Mouse (Mus musculus) cerebellum, adult 2 months (tissue): ENCODE measurements around the gene Cfap70. TPM values are rescaled to one million over a fixed set of nuclear protein-coding genes. Genes with fewer than 3 reads are reported as not detected.

Experiments used
- DNase-seq, 2 experiments: peaks; one replicate each; pipeline ENCODE4 v3.0.0; 2021
- H3K27ac ChIP-seq: fragments of 200-500 bp; 2 replicates; pipeline ENCODE4 v1.5.1; 2012; ENCODE audit warnings: low read length, control low read depth, inconsistent platforms; ENCODE audit not compliant: insufficient read depth
- H3K27me3 ChIP-seq: fragments of 200-500 bp; 2 replicates; pipeline ENCODE4 v1.6.1; 2012; ENCODE audit warnings: inconsistent platforms, mild to moderate bottlenecking, low read length, moderate library complexity; ENCODE audit not compliant: control insufficient read depth, insufficient read depth
- H3K4me1 ChIP-seq: fragments of 200-500 bp; 2 replicates; pipeline ENCODE4 v1.6.1; 2011; ENCODE audit warnings: low read length; ENCODE audit not compliant: control insufficient read depth, insufficient read depth
- H3K4me3 ChIP-seq: fragments of 200-500 bp; replicated peaks from 2 replicates; pipeline ENCODE3; 2011; ENCODE audit warnings: mild to moderate bottlenecking, low read depth, low read length, control low read depth; ENCODE audit not compliant: insufficient read depth
- CTCF ChIP-seq: fragments of 200-500 bp; IDR thresholded peaks from 2 replicates; pipeline ENCODE4 v1.5.1; 2011; ENCODE audit warnings: low read depth, mild to moderate bottlenecking, control low read depth, low read length, moderate library complexity, borderline replicate concordance; ENCODE audit not compliant: insufficient read depth
- POLR2A ChIP-seq: fragments of 200-500 bp; IDR thresholded peaks from 2 replicates; pipeline ENCODE4 v1.6.1; 2011; ENCODE audit warnings: low read length, control low read depth, borderline replicate concordance; ENCODE audit not compliant: insufficient read depth
- WGBS: fragments of 180-500 bp; shearing (Covaris S2); methylation state at CpG from one replicate; pipeline ENCODE4 v1.1.7; 2018; 5-methylcytosine and 5-hydroxymethylcytosine counted together
- polyA plus RNA-seq: library from polyadenylated mRNA; depleted of rRNA; stranded (reverse); fragments of >200 nt; gene quantifications from 2 replicates; pipeline ENCODE4 v1.2.3, GENCODE M21; 2012

The Cfap70 gene
- polyA plus RNA-seq, 1 experiment, result 0.38 TPM

DNA sequence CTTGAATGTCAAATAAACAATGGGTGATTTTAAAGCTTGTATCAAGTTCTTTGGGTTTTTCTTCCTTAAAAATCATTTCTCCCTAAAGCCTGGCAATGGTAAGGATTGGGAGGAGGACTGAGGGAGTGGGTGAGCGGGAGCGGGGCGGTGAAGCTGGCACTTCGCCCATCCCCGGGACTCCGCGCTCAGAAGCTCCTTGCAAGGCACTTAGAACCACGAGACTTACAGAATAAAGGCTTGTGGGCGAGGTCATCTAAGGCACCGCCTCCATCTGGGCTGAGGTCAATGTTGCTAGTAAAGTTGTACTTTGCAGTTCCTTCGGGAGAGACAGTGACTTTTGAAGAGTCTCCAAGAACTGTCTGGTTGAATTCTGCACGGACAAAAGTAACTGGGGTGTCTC lies 4.8 kb downstream of the Cfap70 start:
- no peaks in the 10 kb centered on the region for H3K27me3 ChIP-seq
- no peak for TF ChIP-seq POLR2A
- no peak for TF ChIP-seq CTCF
- H3K4me1 ChIP-seq, result no peaks in the 10 kb centered on the region
- H3K27ac ChIP-seq, result no peak overlapping the region
- no peak for DNase-seq
- 15% methylated on average over 12 of the region's 12 CpGs for WGBS
- H3K4me3 ChIP-seq, result no peak overlapping the region

DNA sequence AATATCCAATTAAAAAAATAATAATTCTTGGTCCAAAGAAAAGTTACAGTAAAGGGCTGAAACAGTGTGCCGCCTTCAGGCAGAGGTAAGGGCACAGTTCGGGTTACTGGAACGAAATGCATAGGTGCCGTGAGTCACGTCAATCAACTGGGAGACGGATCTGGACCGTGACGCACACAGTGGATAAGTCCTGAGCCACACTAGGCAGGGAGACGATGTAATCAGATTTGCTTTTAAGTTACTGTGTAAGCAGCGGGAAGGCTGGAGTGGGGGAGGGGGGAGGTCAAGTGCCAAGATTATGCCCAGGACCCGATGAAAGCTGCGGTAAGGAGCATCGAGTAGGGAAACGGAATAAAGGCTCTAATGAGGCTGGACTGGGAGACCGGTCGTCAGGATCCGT lies 9.8 kb downstream of the Cfap70 start:
- no peak overlapping the region for H3K27ac ChIP-seq
- DNase-seq, result no peak
- 61% methylated on average over 17 of the region's 17 CpGs for WGBS
- no peaks in the 10 kb centered on the region for H3K27me3 ChIP-seq
- no peaks in the 10 kb centered on the region for H3K4me1 ChIP-seq
- TF ChIP-seq POLR2A (no peak), CTCF (no peak)
- H3K4me3 ChIP-seq, result no peak overlapping the region

- 49% methylated on average over 6 of the region's 6 CpGs for WGBS
- H3K27me3 ChIP-seq, result no peaks in the 10 kb centered on the region
- TF ChIP-seq CTCF (no peak), POLR2A (no peak)
- H3K4me1 ChIP-seq, result no peaks in the 10 kb centered on the region; the same call in 1 of the 2 replicates
- no peak for DNase-seq
- H3K4me3 ChIP-seq, result no peak overlapping the region
- no peak overlapping the region for H3K27ac ChIP-seq
These were observed 15.1 kb downstream of the Cfap70 start for GRCm38 (mm10) chr14:20436976-20437375.

DNA sequence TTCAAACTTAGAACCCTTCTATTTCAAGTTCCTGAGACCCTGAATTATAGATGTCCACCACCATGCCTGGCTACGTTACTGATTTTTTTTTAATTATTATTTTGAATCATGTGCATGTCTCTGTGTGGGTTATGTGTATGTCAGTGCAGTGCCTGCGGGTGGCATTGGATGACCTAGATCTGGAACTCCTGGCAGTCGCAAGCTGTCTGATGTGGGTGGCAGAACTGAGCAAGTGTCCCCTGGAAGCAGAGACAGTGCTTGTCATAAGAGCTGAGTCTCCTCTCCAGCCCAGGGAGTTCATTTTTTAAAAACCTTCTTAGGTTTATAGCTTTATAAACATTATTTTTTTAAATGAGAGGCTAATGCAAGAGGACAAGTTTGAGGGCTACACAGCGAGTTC lies 19.6 kb downstream of the Cfap70 start:
- H3K27me3 ChIP-seq, result no peaks in the 10 kb centered on the region
- peak; percentile 13 to 25 for DNase-seq
- H3K27ac ChIP-seq, result no peak overlapping the region
- 57% methylated on average over 4 of the region's 4 CpGs for WGBS
- TF ChIP-seq POLR2A (no peak), CTCF (no peak)
- no peaks in the 10 kb centered on the region; the same call in 1 of the 2 replicates for H3K4me1 ChIP-seq
- no peak overlapping the region for H3K4me3 ChIP-seq

DNA sequence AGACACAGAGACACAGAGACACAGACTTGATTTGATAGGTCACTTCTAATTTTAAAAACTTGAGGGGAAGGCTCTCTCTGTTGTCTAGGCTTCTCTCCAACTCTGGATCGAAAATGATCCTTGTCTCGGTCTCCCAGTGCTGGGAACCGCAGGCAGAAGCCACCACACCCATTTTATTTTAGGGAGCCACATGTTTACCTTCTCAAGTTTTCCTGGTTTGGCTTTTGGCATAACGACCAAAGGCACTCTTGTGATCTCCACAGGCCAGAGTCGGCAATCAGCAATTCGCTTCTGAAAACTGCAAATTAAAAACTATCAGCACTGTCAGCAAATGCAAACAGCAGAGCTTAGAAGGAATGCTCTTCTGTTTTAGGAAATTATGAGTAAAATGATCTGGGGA lies 20.3 kb downstream of the Cfap70 start:
- 73% methylated on average over 6 of the region's 6 CpGs for whole genome bisulfite sequencing
- no peaks in the 10 kb centered on the region for H3K27me3 ChIP-seq
- TF ChIP-seq CTCF (no peak), POLR2A (no peak)
- no peak overlapping the region for H3K27ac ChIP-seq
- DNase-seq, result no peak
- H3K4me3 ChIP-seq, result no peak overlapping the region
- no peaks in the 10 kb centered on the region; the same call in 1 of the 2 replicates for H3K4me1 ChIP-seq

DNA sequence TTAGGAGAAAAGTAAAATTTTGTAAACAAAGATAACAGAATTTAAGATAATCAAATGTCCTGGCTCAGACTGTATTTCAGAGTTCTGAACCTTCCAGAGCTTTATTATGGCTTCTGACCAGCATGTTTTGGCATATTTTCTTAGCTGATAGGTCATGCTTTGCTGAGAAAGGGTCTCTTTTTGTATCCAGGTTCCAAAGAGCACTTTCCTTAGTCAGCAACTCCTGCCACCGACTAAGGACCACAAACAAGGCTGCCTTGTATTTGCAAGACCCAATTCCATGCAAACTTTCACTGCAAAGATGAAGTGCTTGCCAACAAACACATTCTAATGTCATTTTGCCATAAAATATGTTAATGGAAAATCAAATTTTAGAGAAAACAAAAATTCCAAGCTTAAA lies 22.2 kb downstream of the Cfap70 start:
- Histone ChIP-seq H3K4me3 (no peak overlapping the region), H3K27ac (no peak overlapping the region), H3K27me3 (no peaks in the 10 kb centered on the region), H3K4me1 (no peaks in the 10 kb centered on the region; the same call in 1 of the 2 replicates)
- 54% methylated on average over 1 of the region's 1 CpGs for WGBS
- TF ChIP-seq POLR2A, result no peak
- TF ChIP-seq CTCF, result no peak
- no peak for DNase-seq

DNA sequence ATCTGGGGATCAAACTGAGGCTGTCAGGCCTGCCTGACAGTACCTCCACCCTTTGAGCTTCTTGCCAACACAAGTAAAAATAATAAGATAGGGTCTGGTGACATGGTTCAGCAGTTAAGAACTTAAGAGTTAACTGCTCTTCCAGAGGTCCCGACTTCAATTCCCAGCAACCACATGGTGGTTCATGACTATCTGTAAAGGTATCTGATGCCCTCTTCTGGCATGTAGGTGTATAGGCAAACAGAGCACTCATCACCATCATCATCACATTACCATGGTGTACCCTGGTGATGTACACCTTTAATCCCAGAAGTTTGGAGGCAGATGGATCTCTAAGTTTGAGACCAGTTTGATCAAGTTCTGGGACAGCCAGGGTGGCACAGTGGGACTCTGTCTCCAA lies 23.4 kb downstream of the Cfap70 start:
- TF ChIP-seq POLR2A (no peak), CTCF (no peak)
- 19% methylated on average over 1 of the region's 1 CpGs for WGBS
- no peak overlapping the region for H3K27ac ChIP-seq
- no peaks in the 10 kb centered on the region; the same call in 1 of the 2 replicates for H3K4me1 ChIP-seq
- H3K4me3 ChIP-seq, result no peak overlapping the region
- H3K27me3 ChIP-seq, result no peaks in the 10 kb centered on the region
- no peak for DNase-seq

- Histone ChIP-seq H3K4me1 (no peaks in the 10 kb centered on the region), H3K4me3 (no peak overlapping the region), H3K27ac (no peak overlapping the region), H3K27me3 (no peaks in the 10 kb centered on the region)
- TF ChIP-seq CTCF (no peak), POLR2A (no peak)
- 94% methylated on average over 6 of the region's 6 CpGs for WGBS
- DNase-seq, result no peak
These were observed 29.0 kb downstream of the Cfap70 start for GRCm38 (mm10) chr14:20423046-20423445.

DNA sequence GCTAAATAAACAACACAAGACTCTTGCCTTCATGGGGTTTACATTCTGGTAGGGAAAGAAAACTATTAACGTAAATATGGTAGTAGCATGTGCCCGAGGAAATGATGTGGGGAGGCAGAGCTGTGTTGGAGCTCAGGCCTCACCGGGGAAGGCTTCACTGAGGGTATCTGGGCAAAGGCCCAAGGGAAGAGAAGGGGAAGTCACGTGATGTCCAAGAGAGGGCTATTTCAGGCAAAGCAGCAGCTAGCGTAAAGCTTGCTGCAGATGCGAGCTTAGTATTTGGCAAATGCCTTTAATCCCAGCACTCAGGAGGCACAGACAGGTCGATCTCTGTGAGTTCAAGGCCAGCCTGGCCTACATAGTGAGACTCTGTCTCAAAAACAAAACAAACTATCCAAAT lies 29.8 kb downstream of the Cfap70 start:
- 41% methylated on average over 7 of the region's 7 CpGs for WGBS
- no peak overlapping the region for H3K27ac ChIP-seq
- no peak for DNase-seq
- H3K4me3 ChIP-seq, result no peak overlapping the region
- no peak for TF ChIP-seq POLR2A
- no peak for TF ChIP-seq CTCF
- H3K27me3 ChIP-seq, result no peaks in the 10 kb centered on the region
- no peaks in the 10 kb centered on the region for H3K4me1 ChIP-seq

GRCm38 (mm10) chr14:20400071-20400470 lies 52.0 kb downstream of the Cfap70 start:
- Histone ChIP-seq H3K4me1 (no peaks in the 10 kb centered on the region), H3K4me3 (no peak overlapping the region), H3K27ac (no peak overlapping the region), H3K27me3 (no peaks in the 10 kb centered on the region)
- 35% methylated on average over 1 of the region's 1 CpGs for WGBS
- peak; percentile 45; the same call in 1 of the 2 replicates for TF ChIP-seq CTCF
- no peak for TF ChIP-seq POLR2A
- DNase-seq, result no peak
